Mouse (Mus musculus) heart, postnatal 0 days (tissue): ENCODE results near the gene Nrg3. TPM values are rescaled to one million over a fixed set of nuclear protein-coding genes. Genes with fewer than 3 reads are reported as not detected.

ENCODE experiments used
- ATAC-seq: fragments of 200-750 bp; cut with Nextera tagmentation; 2 replicates; pipeline ENCODE4 v1.8.0; 2017; ENCODE audit warnings: low read depth, moderate number of reproducible peaks, moderate library complexity; ENCODE audit not compliant: insufficient read depth
- DNase-seq: peaks from one replicate; pipeline ENCODE4 v3.0.0-alpha.2; 2016; ENCODE audit warnings: low spot score
- H3K27ac ChIP-seq: fragments of 300-500 bp; sonication (generic); 2 replicates; pipeline ENCODE4 v1.5.1; 2014; ENCODE audit warnings: low read depth, mild to moderate bottlenecking
- H3K27me3 ChIP-seq: fragments of 300-500 bp; sonication (generic); 2 replicates; pipeline ENCODE4 v1.6.1; 2014; ENCODE audit warnings: low read length, mixed read lengths; ENCODE audit not compliant: control insufficient read depth, insufficient read depth
- H3K36me3 ChIP-seq: fragments of 300-500 bp; sonication (generic); replicated peaks from 2 replicates; pipeline ENCODE4 v1.6.1; 2014; ENCODE audit warnings: low read length, mixed read lengths; ENCODE audit not compliant: control insufficient read depth, insufficient read depth
- H3K4me1 ChIP-seq: fragments of 300-500 bp; sonication (generic); 2 replicates; pipeline ENCODE4 v1.6.1; 2014; ENCODE audit warnings: antibody characterized with exemption; ENCODE audit not compliant: control insufficient read depth, insufficient read depth
- H3K4me2 ChIP-seq: fragments of 300-500 bp; sonication (generic); 2 replicates; pipeline ENCODE4 v1.6.1; 2014; ENCODE audit warnings: low read depth, mild to moderate bottlenecking, low read length, moderate library complexity
- H3K4me3 ChIP-seq: fragments of 300-500 bp; sonication (generic); 2 replicates; pipeline ENCODE4 v1.5.1; 2014; ENCODE audit warnings: low read depth, low read length
- H3K9ac ChIP-seq: fragments of 300-500 bp; sonication (generic); replicated peaks from 2 replicates; pipeline ENCODE4 v1.6.1; 2014; ENCODE audit warnings: low read depth, low read length, mixed read lengths
- H3K9me3 ChIP-seq: fragments of 300-500 bp; sonication (generic); replicated peaks from 2 replicates; pipeline ENCODE4 v1.6.1; 2016; ENCODE audit warnings: low read length; ENCODE audit not compliant: control insufficient read depth
- CTCF ChIP-seq: IDR thresholded peaks from 2 replicates; pipeline ENCODE4 v1.5.1; 2016; ENCODE audit warnings: antibody characterized with exemption, control low read depth, low read depth
- EP300 ChIP-seq: IDR thresholded peaks from 2 replicates; pipeline ENCODE4 v1.6.1; 2016; ENCODE audit warnings: antibody characterized with exemption, low read depth
- WGBS: fragments of 180-500 bp; shearing (Covaris S2); extraction: QIAGEN DNeasy Blood & Tissue Kit; methylation state at CpG from one replicate; pipeline ENCODE4 v1.1.7; 2014; 5-methylcytosine and 5-hydroxymethylcytosine counted together
- polyA plus RNA-seq: library from polyadenylated mRNA; unstranded; fragments of >200 nt; fragmentation: Nextera tagmentation; extraction: Ambion mirVana; gene quantifications from 2 replicates; pipeline ENCODE4 v1.2.1, GENCODE M21; 2015
- total RNA-seq: library from RNA; depleted of rRNA; stranded (reverse); fragments of >200 nt; gene quantifications from 2 replicates; pipeline ENCODE4 v1.2.3, GENCODE M21; 2014; ENCODE audit warnings: low replicate concordance

Nrg3 gene
- total and polyA plus RNA-seq, 2 experiments from 2014 or later = not detected

DNA sequence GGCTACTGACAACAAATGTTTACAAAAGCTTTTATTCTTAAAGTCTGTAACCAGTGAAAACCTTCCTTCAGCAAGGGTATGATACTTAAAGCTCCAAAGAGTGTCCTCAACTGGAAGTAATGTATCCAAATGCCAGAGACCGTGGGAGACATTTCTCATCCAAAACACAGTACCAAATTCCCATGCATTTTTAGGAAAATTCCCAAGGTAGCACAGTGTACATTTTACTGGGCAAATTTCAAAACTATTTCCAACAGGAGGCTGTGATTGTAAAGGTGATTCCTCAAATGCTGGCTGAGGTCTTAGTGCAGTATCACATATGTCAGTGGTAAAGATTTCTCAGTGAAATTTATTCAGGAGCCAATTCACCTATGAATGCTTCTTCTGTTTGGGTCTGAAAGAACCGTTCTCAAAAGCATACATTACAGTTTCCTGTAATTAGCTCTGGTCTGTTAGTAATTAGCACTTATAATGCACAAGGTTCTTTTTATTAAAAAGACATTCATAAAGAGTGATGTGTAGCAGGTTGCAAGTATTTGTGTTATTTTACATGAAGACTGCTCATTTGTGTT lies 536.3 kb downstream of the Nrg3 start:
- Histone ChIP-seq H3K4me1 (no peaks in the 10 kb centered on the region), H3K4me2 (no peak overlapping the region), H3K9ac (no peak overlapping the region), H3K27ac (no peak overlapping the region), H3K4me3 (no peak overlapping the region), H3K36me3 (no peaks in the 10 kb centered on the region), H3K9me3 (0 out of 2 replicates have a peak, but pooled peaks cover 2% of the 10 kb centered on the region), H3K27me3 (no peaks in the 10 kb centered on the region)
- no peak for TF ChIP-seq EP300
- DNase-seq (no peak), ATAC-seq (no peak)
- 66% methylated on average over 2 of the region's 2 CpGs for WGBS

DNA sequence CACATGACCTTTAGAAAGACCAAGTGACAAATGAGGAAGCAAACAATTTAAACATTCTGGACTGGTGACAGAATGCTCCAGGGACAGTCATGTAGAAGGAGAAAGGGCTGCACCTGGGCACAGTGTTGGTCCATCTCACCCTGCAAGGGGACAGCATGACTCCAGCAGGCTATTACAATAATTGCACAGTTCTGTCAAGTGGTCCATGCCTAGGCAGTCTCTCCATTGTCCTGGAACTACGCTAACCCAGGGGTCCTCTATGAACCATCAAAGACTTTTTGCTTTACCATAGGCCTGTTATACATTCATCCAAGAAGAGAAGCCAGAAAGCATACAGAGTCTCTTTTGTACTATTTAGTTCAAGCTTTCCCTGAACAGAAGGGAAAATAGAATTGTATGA lies 549.2 kb downstream of the Nrg3 start:
- Histone ChIP-seq H3K27me3 (no peaks in the 10 kb centered on the region), H3K4me1 (no peaks in the 10 kb centered on the region), H3K4me3 (no peak overlapping the region), H3K27ac (no peak overlapping the region), H3K9me3 (no peaks in the 10 kb centered on the region), H3K4me2 (no peak overlapping the region), H3K9ac (no peak overlapping the region), H3K36me3 (no peaks in the 10 kb centered on the region)
- no peak for ATAC-seq
- WGBS = 75% methylated on average over 1 of the region's 1 CpGs
- no peak for DNase-seq
- no peak for TF ChIP-seq EP300
- TF ChIP-seq CTCF = no peak

DNA sequence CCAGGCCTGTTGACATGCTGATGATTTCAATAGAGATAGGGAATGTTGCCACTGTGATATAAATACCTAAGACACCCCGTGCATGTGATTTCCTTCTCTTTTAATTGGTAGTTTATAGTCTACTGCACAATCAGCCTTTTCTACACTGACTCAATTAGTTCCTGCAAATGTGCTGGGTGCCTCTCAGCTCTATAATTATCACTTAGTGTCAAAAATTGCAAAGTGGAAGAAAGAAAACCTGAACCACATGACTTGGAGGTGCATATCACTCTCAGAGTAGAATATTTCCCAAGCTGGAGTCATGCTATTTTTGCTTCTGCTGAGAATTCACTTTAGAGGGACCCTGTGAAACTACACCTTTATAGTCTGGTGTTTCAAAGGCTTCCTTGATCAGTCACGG lies 552.1 kb downstream of the Nrg3 start:
- no peak for DNase-seq
- Histone ChIP-seq H3K27me3 (no peaks in the 10 kb centered on the region), H3K27ac (no peak overlapping the region), H3K4me2 (no peak overlapping the region), H3K9me3 (no peaks in the 10 kb centered on the region), H3K4me3 (no peak overlapping the region), H3K4me1 (no peaks in the 10 kb centered on the region), H3K9ac (no peak overlapping the region), H3K36me3 (no peaks in the 10 kb centered on the region)
- no peak for TF ChIP-seq EP300
- TF ChIP-seq CTCF = no peak
- no peak for ATAC-seq
- 52% methylated on average over 2 of the region's 2 CpGs for WGBS

- no peak for ATAC-seq
- TF ChIP-seq CTCF (no peak), EP300 (no peak)
- WGBS = 52% methylated on average over 2 of the region's 2 CpGs
Measured at GRCm38 (mm10) chr14:38870591-38870990, 602.3 kb downstream of the Nrg3 start.

GRCm38 (mm10) chr14:38847566-38847965 lies 625.3 kb downstream of the Nrg3 start:
- Histone ChIP-seq H3K4me2 (no peak overlapping the region), H3K9me3 (no peaks in the 10 kb centered on the region), H3K4me3 (no peak overlapping the region), H3K27ac (no peak overlapping the region), H3K27me3 (no peaks in the 10 kb centered on the region), H3K36me3 (no peaks in the 10 kb centered on the region), H3K4me1 (no peaks in the 10 kb centered on the region), H3K9ac (no peak overlapping the region)
- no peak for ATAC-seq
- no peak for DNase-seq
- no peak for TF ChIP-seq EP300
- TF ChIP-seq CTCF = no peak
- 74% methylated on average over 1 of the region's 1 CpGs for WGBS

More at GRCm38 (mm10) chr14:38870591-38870990, 602.3 kb downstream of the Nrg3 start:
- no peak overlapping the region for H3K4me3 ChIP-seq
- no peaks in the 10 kb centered on the region for H3K4me1 ChIP-seq
- no peaks in the 10 kb centered on the region for H3K9me3 ChIP-seq
- no peaks in the 10 kb centered on the region for H3K27me3 ChIP-seq
- no peaks in the 10 kb centered on the region for H3K36me3 ChIP-seq
- no peak overlapping the region for H3K27ac ChIP-seq
- no peak for DNase-seq
- H3K9ac ChIP-seq = no peak overlapping the region
- H3K4me2 ChIP-seq = no peak overlapping the region

GRCm38 (mm10) chr14:38847091-38847490 lies 625.8 kb downstream of the Nrg3 start:
- no peaks in the 10 kb centered on the region for H3K4me1 ChIP-seq
- 59% methylated on average over 1 of the region's 1 CpGs for WGBS
- H3K9ac ChIP-seq = no peak overlapping the region
- no peak overlapping the region for H3K4me2 ChIP-seq
- DNase-seq (no peak), ATAC-seq (no peak)
- TF ChIP-seq EP300 (no peak), CTCF (no peak)
- H3K9me3 ChIP-seq = no peaks in the 10 kb centered on the region
- no peak overlapping the region for H3K4me3 ChIP-seq
- no peak overlapping the region for H3K27ac ChIP-seq
- H3K27me3 ChIP-seq = no peaks in the 10 kb centered on the region
- no peaks in the 10 kb centered on the region for H3K36me3 ChIP-seq
